Mouse (Mus musculus) embryonic facial prominence, embryonic 15.5 days (tissue): ENCODE measurements around the gene Myt1. TPM values are rescaled to one million over a fixed set of nuclear protein-coding genes. Genes with fewer than 3 reads are reported as not detected.

ENCODE experiments used
- ATAC-seq: fragments of 200-750 bp; cut with Nextera tagmentation; 2 replicates; pipeline ENCODE4 v1.8.0; 2017; ENCODE audit warnings: low read depth, moderate TSS enrichment; ENCODE audit not compliant: insufficient number of reproducible peaks, low FRiP score, low TSS enrichment
- H3K27ac ChIP-seq: fragments of 300-500 bp; sonication (generic); replicated peaks from 2 replicates; pipeline ENCODE4 v1.5.1; 2015; ENCODE audit warnings: mild to moderate bottlenecking, inconsistent platforms
- H3K27me3 ChIP-seq: fragments of 300-500 bp; sonication (generic); 2 replicates; pipeline ENCODE4 v1.6.1; 2015; ENCODE audit warnings: inconsistent platforms
- H3K36me3 ChIP-seq: fragments of 300-500 bp; sonication (generic); 2 replicates; pipeline ENCODE4 v1.6.1; 2015; ENCODE audit warnings: mild to moderate bottlenecking, inconsistent platforms
- H3K4me1 ChIP-seq: fragments of 300-500 bp; sonication (generic); 2 replicates; pipeline ENCODE4 v1.6.1; 2015; ENCODE audit warnings: inconsistent platforms
- H3K4me2 ChIP-seq: fragments of 300-500 bp; sonication (generic); replicated peaks from 2 replicates; pipeline ENCODE4 v1.6.1; 2015; ENCODE audit warnings: mild to moderate bottlenecking, inconsistent platforms
- H3K4me3 ChIP-seq: fragments of 300-500 bp; sonication (generic); replicated peaks from 2 replicates; pipeline ENCODE4 v1.5.1; 2015; ENCODE audit warnings: mild to moderate bottlenecking, inconsistent platforms
- H3K9ac ChIP-seq: fragments of 300-500 bp; sonication (generic); 2 replicates; pipeline ENCODE4 v1.6.1; 2015; ENCODE audit warnings: inconsistent platforms
- H3K9me3 ChIP-seq: fragments of 300-500 bp; sonication (generic); replicated peaks from 2 replicates; pipeline ENCODE4 v1.6.1; 2016; ENCODE audit warnings: inconsistent platforms
- WGBS: fragments of 180-500 bp; shearing (Covaris S2); methylation state at CpG from one replicate; pipeline ENCODE4 v1.1.7; 2015; 5-methylcytosine and 5-hydroxymethylcytosine counted together
- polyA plus RNA-seq: library from polyadenylated mRNA; unstranded; fragments of >200 nt; fragmentation: Nextera tagmentation; extraction: Ambion mirVana; gene quantifications from 2 replicates; pipeline ENCODE4 v1.2.1, GENCODE M21; 2015

The Myt1 gene
- polyA plus RNA-seq, 1 experiment from 2014 or later: 0.92 TPM

DNA sequence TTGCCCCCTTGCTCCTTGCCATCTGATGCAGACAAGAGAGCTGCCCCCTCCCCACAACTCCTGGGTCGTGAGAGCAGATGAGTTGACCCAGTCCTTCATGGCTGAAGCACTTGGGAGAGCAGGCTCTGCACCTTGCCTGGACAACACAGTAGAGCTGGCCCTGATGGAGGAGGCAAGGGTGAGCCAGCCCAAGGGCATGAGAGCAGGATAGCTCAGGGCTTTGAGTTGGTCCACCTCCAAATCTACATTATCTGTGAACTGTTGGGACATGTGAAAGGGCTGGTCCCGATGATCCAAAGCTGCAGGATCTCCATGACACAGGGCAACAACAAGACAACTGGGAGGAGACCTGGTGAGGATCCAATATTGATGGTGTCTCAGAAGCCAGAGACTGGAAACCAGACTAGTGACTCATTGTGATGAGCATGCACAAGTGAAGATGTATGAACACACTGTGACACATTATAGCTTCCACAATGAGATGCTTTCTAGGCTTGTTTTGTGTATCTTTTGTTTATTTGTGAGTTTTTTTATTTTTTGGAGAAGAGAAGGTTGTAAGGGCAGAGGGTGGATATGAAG, 4.9 kb upstream of the Myt1 start:
- no peaks in the 10 kb centered on the region for H3K36me3 ChIP-seq
- H3K9me3 ChIP-seq: no peaks in the 10 kb centered on the region
- WGBS: 61% methylated on average over 2 of the region's 2 CpGs
- no peak overlapping the region for H3K9ac ChIP-seq
- H3K4me2 ChIP-seq: no peak overlapping the region
- no peak overlapping the region for H3K4me3 ChIP-seq
- H3K27me3 ChIP-seq: no peaks in the 10 kb centered on the region
- peaks cover 3% of the 10 kb centered on the region; the same call in 1 of the 2 replicates for H3K4me1 ChIP-seq
- no peak overlapping the region for H3K27ac ChIP-seq
- ATAC-seq: no peak

DNA sequence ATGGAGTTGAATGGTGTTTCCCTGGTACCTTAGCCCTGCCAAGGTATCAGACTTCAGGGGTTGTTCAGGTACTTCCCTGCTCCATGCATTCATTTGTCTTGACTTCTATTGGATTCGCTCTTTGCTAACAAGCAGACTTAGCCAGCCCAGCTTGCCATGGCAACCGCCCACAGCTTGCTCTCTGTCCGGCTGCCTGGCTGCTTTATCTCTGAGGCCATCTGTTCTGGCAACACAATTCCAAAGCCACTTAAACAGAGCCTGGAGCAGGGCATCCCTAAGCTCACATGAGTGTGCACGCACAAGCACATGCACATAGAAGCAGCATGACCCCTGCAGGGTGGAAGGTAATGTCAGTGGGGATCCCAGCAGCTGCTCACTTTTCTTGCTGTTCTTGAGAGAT, 4.1 kb upstream of the Myt1 start:
- Histone ChIP-seq H3K27me3 (0 out of 2 replicates have a peak, but pooled peaks cover 3% of the 10 kb centered on the region), H3K4me1 (peaks cover 10% of the 10 kb centered on the region), H3K4me2 (no peak overlapping the region), H3K9ac (no peak overlapping the region), H3K9me3 (no peaks in the 10 kb centered on the region), H3K36me3 (no peaks in the 10 kb centered on the region), H3K27ac (no peak overlapping the region), H3K4me3 (no peak overlapping the region)
- ATAC-seq: no peak
- WGBS: 35% methylated on average over 4 of the region's 4 CpGs

DNA sequence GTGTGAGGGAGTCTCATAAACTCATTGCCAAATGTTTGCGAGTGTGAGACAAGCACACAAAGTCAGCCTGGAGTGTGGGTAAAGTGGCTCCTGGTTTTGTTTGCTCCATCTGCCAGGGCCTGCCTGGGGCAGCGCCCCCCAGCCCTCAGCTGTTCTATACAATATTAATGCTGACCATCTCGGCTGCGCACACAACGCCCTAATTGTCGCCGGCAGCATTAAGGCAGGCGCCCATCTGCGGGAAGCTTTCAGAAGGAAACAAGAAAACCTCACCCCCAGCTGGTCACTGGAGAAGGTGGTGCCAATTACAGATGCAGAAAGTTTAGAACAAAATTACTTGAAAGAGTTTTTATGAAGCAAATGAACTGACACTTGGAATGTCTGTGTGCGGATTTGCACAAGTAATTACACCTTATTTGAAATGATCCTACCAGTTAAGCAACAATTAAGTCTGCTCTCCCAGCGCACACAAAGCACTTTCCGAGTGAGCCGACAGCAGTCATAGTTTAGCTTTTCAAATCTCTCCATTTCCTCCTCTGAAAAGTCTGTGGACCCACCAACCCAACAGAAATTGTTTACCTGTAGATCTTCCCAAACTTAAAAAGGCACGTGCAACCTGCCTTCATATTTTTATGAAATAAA, 875 bp downstream of the Myt1 start:
- H3K27me3 ChIP-seq: 0 out of 2 replicates have a peak, but pooled peaks cover 3% of the 10 kb centered on the region
- no peak overlapping the region for H3K27ac ChIP-seq
- no peaks in the 10 kb centered on the region for H3K36me3 ChIP-seq
- no peak overlapping the region for H3K9ac ChIP-seq
- H3K4me3 ChIP-seq: no peak overlapping the region
- WGBS: 17% methylated on average over 14 of the region's 14 CpGs
- H3K4me1 ChIP-seq: peaks cover 10% of the 10 kb centered on the region
- no peaks in the 10 kb centered on the region for H3K9me3 ChIP-seq
- no peak overlapping the region for H3K4me2 ChIP-seq
- ATAC-seq: no peak

DNA sequence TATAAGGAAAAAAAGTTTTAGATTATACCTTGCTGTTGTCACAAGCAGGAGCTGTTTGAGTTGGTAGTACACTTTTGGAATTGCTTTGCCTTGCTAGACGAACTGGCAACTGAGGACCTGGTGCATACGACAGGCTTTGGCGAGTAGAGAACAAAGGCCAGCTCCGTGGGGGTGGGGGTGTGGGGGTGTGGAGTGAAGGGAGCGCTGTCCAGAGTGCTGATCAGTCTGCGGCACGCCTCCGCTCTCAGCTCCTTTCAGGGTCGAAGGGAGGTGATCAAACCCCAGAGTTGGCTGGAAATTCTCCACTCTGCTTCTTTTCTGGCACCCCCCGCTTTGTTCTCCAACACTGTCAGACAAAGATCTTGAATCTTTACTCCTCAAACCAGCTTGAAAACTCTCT, 1.5 kb downstream of the Myt1 start:
- no peaks in the 10 kb centered on the region for H3K36me3 ChIP-seq
- H3K27me3 ChIP-seq: 0 out of 2 replicates have a peak, but pooled peaks cover 3% of the 10 kb centered on the region
- H3K9ac ChIP-seq: no peak overlapping the region
- no peak overlapping the region for H3K4me3 ChIP-seq
- ATAC-seq: no peak
- WGBS: 0% methylated on average over 10 of the region's 10 CpGs
- no peaks in the 10 kb centered on the region for H3K9me3 ChIP-seq
- H3K27ac ChIP-seq: no peak overlapping the region
- no peak overlapping the region for H3K4me2 ChIP-seq
- peaks cover 10% of the 10 kb centered on the region for H3K4me1 ChIP-seq

DNA sequence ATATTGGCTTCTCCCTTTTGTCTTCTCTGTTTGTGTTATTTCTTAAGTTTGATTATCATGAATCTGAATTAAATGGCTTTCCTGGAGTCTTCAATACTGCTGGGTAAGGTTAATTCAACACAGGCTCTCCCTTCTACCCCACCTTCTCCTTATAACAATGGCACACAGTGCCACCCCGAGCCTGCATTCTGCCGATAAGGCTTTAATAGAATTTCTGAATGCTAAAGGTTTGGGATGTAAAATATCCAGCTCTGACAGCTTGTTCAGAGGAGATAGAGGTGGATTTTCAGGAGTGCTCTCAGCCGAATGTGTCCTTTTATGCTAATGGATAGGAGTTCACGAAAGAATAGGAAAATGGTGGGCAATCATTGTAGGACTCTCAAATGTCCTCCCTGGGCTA, 2.1 kb downstream of the Myt1 start:
- ATAC-seq: no peak
- H3K27ac ChIP-seq: no peak overlapping the region
- WGBS: 82% methylated on average over 4 of the region's 4 CpGs

DNA sequence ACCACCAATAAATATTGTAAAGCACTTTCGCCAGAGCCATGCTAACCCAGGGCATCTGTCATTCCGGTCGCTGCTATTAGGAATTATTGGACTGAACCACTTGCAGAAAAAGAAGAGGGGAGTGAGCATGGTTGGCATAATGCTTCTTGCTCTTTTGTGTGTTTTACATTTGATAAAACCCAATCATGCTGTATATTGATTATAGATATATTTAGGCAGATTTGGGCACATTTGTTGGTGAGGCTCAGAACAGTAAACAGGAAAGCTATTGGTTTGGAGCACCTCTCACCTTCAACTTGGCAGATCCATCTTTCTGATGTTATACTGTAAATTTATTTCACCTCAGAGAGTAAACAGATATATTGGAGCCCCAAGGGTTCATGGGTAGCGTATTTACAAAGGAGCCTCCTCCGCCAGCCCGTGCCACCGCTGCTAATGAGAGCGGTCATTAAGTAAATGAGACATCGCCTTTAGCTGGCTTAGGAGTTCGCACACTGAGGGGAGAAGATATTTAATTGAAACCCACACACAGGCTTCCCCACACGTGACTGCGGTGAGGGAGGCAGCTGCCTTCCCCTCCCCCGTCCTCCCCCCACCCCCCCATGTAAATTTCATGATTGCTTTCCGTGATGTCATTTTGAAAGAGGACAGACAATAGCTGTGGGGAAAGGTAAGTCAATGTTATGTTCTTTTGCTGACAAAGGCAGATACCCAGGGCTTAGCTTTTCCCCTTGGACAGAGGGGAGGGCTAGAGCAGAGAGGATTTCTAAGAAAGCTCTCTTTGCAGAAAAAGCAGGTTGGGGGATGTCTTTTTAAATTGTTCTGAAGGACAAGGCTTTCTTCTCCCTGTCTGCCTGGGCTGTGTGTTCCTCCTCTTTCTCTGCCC, 3.8 kb downstream of the Myt1 start:
- Histone ChIP-seq H3K36me3 (no peaks in the 10 kb centered on the region), H3K4me3 (no peak overlapping the region), H3K27ac (no peak overlapping the region), H3K9me3 (no peaks in the 10 kb centered on the region), H3K9ac (no peak overlapping the region), H3K4me1 (peaks cover 10% of the 10 kb centered on the region), H3K27me3 (0 out of 2 replicates have a peak, but pooled peaks cover 3% of the 10 kb centered on the region), H3K4me2 (no peak overlapping the region)
- 49% methylated on average over 14 of the region's 14 CpGs for WGBS
- ATAC-seq: peak; percentile 58; the same call in 1 of the 2 replicates

More for the DNA sequence above, 2.1 kb downstream of the Myt1 start:
- Histone ChIP-seq H3K9ac (no peak overlapping the region), H3K9me3 (no peaks in the 10 kb centered on the region), H3K36me3 (no peaks in the 10 kb centered on the region), H3K4me3 (no peak overlapping the region), H3K4me1 (peaks cover 10% of the 10 kb centered on the region), H3K4me2 (no peak overlapping the region), H3K27me3 (0 out of 2 replicates have a peak, but pooled peaks cover 3% of the 10 kb centered on the region)

DNA sequence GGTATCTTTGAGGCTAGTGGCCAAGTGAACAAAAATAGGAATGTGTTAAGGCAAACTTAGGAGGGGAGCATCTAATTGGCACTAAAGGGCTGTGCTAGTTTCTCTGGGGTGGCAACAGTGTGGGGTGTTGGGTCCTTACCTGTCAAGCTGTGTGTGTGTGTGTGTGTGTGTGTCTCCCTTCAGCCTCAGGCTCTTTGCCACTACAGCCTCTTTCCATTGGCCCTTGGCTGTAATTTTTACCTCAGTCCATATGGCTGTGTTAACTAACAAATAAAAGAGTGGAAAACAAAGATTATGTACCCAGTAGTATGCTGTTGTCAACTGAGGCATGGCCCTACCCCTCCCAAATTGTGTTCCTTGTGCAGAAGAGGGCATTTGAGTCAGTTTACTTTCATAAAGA, 5.3 kb downstream of the Myt1 start:
- no peak overlapping the region for H3K4me2 ChIP-seq

DNA sequence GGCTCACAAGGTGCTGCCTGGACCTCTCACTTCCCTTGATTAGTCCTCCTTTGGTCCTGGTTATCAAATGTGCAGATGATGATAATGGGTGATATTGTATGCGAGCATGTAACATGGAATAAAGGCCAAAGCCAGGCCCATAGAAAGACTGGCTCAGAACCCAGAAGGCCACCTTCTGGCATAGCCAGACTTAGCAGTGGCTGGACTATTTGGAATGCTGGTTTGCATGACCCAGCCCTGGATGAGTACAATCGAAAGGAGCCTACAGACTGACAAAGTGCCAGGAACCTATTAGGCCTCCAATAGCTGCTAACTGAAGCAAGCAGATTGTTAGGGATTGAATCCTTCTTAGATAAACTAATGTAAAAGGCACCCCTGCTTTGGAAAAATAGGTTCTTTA, 6.3 kb downstream of the Myt1 start:
- 81% methylated on average over 2 of the region's 2 CpGs for WGBS
- ATAC-seq: no peak
- Histone ChIP-seq H3K36me3 (no peaks in the 10 kb centered on the region), H3K4me3 (no peak overlapping the region), H3K4me1 (no peaks in the 10 kb centered on the region), H3K9ac (no peak overlapping the region), H3K9me3 (no peaks in the 10 kb centered on the region), H3K27ac (no peak overlapping the region), H3K4me2 (no peak overlapping the region), H3K27me3 (no peaks in the 10 kb centered on the region)

More for the DNA sequence above, 5.3 kb downstream of the Myt1 start:
- H3K27ac ChIP-seq: no peak overlapping the region
- ATAC-seq: no peak
- peaks cover 5% of the 10 kb centered on the region for H3K4me1 ChIP-seq
- no peaks in the 10 kb centered on the region for H3K9me3 ChIP-seq
- 0 out of 2 replicates have a peak, but pooled peaks cover 3% of the 10 kb centered on the region for H3K27me3 ChIP-seq
- H3K4me3 ChIP-seq: no peak overlapping the region
- no peak overlapping the region for H3K9ac ChIP-seq
- H3K36me3 ChIP-seq: no peaks in the 10 kb centered on the region

DNA sequence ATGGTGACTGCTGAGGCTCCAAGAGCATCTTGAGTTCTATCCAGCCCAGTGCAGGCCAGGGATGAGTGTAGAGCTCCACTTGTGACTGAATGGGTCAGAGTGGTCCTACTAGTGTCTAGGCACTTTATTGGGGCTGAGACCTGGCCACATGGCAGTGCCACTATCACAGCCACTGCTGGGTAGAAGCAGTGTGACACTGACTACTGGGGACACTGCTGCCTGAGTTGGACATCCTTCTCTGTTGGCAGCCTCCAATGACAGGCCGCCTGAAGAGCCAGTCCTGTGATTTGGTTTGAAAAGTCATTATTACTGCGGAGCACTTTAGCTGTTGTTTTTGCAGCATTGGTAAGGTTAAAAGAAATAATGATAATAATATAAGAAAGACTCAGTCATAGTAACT, 10.1 kb downstream of the Myt1 start:
- Histone ChIP-seq H3K36me3 (no peaks in the 10 kb centered on the region), H3K9ac (no peak overlapping the region), H3K27me3 (no peaks in the 10 kb centered on the region), H3K9me3 (no peaks in the 10 kb centered on the region), H3K4me1 (no peaks in the 10 kb centered on the region), H3K4me2 (no peak overlapping the region), H3K27ac (no peak overlapping the region), H3K4me3 (no peak overlapping the region)
- 60% methylated on average over 2 of the region's 2 CpGs for WGBS
- ATAC-seq: no peak

DNA sequence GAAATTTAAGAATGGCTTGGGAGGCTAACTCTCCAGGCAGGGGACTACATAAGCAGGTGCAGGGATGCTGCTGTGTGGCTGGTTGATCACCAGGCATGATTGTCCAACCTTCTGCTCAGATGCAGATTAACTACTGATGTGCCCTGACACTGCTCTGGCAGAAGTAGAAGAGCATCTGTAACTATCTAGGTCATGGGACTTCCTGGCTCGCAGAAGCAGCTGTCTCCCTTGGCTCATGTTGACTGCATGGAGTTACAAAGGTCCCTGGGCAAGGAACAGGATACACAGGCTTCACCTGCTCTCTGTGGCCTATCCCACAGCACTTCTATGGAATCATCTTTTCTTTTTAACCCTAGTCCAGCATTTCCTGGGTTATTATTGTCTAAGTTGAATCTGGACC, 12.7 kb downstream of the Myt1 start:
- Histone ChIP-seq H3K9me3 (no peaks in the 10 kb centered on the region), H3K27ac (no peak overlapping the region), H3K4me1 (no peaks in the 10 kb centered on the region), H3K4me2 (no peak overlapping the region), H3K27me3 (no peaks in the 10 kb centered on the region), H3K36me3 (no peaks in the 10 kb centered on the region), H3K4me3 (no peak overlapping the region), H3K9ac (no peak overlapping the region)
- ATAC-seq: no peak
- WGBS: 67% methylated on average over 1 of the region's 1 CpGs

DNA sequence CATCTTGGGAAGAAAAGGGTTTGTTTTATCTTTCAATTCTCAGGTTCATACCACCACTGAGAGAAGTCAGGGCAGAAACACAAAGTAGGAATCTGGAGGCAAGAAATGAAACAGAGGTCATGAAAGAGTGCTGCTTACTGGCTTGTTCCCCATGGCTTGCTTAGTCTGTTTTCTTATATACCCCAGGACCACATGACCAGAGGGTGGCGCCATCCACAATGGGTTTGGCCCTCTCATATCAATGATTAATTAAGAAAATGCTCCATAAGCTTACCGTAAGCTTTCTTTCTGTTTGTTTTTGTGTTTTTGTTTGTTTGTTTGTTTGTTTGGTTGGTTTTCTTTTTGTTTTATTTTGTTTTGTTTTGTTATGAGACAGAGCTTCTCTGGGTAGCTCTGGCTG, 14.6 kb downstream of the Myt1 start:
- H3K27me3 ChIP-seq: no peaks in the 10 kb centered on the region
- no peak overlapping the region for H3K4me2 ChIP-seq
- H3K9ac ChIP-seq: no peak overlapping the region
- H3K27ac ChIP-seq: no peak overlapping the region
- H3K9me3 ChIP-seq: no peaks in the 10 kb centered on the region
- ATAC-seq: no peak
- WGBS: 50% methylated on average over 2 of the region's 2 CpGs
- H3K36me3 ChIP-seq: no peaks in the 10 kb centered on the region
- no peaks in the 10 kb centered on the region for H3K4me1 ChIP-seq
- no peak overlapping the region for H3K4me3 ChIP-seq
